Mouse (Mus musculus) intestine, postnatal 0 days (tissue): Measurements from ENCODE around the gene Stxbp1. TPM values are rescaled to one million over a fixed set of nuclear protein-coding genes. Genes with fewer than 3 reads are reported as not detected.

Source experiments
- ATAC-seq: fragments of 200-750 bp; cut with Nextera tagmentation; 2 replicates; pipeline ENCODE4 v1.8.0; 2017; ENCODE audit warnings: mild to moderate bottlenecking, moderate TSS enrichment, moderate library complexity
- H3K27ac ChIP-seq: fragments of 300-500 bp; sonication (generic); 2 replicates; pipeline ENCODE4 v1.5.1; 2014; ENCODE audit warnings: mild to moderate bottlenecking, low read depth, low read length, moderate library complexity
- H3K27me3 ChIP-seq: fragments of 300-500 bp; sonication (generic); replicated peaks from 2 replicates; pipeline ENCODE4 v1.6.1; 2014; ENCODE audit warnings: low read length, mixed read lengths; ENCODE audit not compliant: control insufficient read depth, insufficient read depth
- H3K36me3 ChIP-seq: fragments of 300-500 bp; sonication (generic); 2 replicates; pipeline ENCODE4 v1.6.1; 2014; ENCODE audit warnings: mild to moderate bottlenecking, moderate library complexity; ENCODE audit not compliant: control insufficient read depth, insufficient read depth
- H3K4me1 ChIP-seq: fragments of 300-500 bp; sonication (generic); replicated peaks from 2 replicates; pipeline ENCODE4 v1.6.1; 2014; ENCODE audit warnings: antibody characterized with exemption, low read length, mixed read lengths; ENCODE audit not compliant: control insufficient read depth, insufficient read depth
- H3K4me2 ChIP-seq: fragments of 300-500 bp; sonication (generic); replicated peaks from 2 replicates; pipeline ENCODE4 v1.6.1; 2014; ENCODE audit warnings: low read depth, mild to moderate bottlenecking, moderate library complexity
- H3K4me3 ChIP-seq: fragments of 300-500 bp; sonication (generic); 2 replicates; pipeline ENCODE4 v1.5.1; 2014; ENCODE audit warnings: low read depth, low read length
- H3K9ac ChIP-seq: fragments of 300-500 bp; sonication (generic); 2 replicates; pipeline ENCODE4 v1.6.1; 2014; ENCODE audit warnings: mild to moderate bottlenecking, low read depth, low read length
- H3K9me3 ChIP-seq: fragments of 300-500 bp; sonication (generic); 2 replicates; pipeline ENCODE4 v1.6.1; 2016; ENCODE audit warnings: mixed run types; ENCODE audit not compliant: control insufficient read depth
- CTCF ChIP-seq: sonication (generic); IDR thresholded peaks from 2 replicates; pipeline ENCODE4 v1.5.1; 2016; ENCODE audit warnings: low read depth, mild to moderate bottlenecking, control low read depth, antibody characterized with exemption, moderate library complexity
- WGBS: fragments of 180-500 bp; shearing (Covaris S2); extraction: QIAGEN DNeasy Blood & Tissue Kit; methylation state at CpG from one replicate; pipeline ENCODE4 v1.1.7; 2014; 5-methylcytosine and 5-hydroxymethylcytosine counted together
- polyA plus RNA-seq: library from polyadenylated mRNA; unstranded; fragments of >200 nt; fragmentation: Nextera tagmentation; extraction: Ambion mirVana; gene quantifications from 2 replicates; pipeline ENCODE4 v1.2.1, GENCODE M21; 2015

Gene Stxbp1
- polyA plus RNA-seq, 1 experiment from 2014 or later, result 12.2 TPM

DNA sequence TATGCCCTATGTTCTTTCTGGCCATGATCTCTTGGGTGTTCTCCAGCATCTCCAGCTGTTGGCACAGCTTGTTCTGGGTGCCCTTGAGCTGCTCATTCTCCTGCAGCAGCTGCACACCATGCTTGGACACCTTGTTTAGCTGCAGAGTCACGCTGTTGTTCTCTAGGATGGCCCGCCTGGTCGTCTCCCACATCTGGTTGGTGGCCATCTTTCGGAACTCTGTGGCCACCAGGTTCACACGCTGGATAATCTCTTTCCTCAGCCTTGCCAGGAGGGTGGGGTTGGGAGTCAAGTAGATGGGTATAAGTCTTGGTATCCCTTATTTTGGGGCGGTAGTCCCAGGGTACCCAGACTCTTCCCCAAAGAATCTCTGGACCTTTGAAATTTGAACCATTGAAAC lies 67.3 kb downstream of the Stxbp1 start:
- ATAC-seq, result no peak
- no peaks in the 10 kb centered on the region for H3K9me3 ChIP-seq
- H3K4me2 ChIP-seq, result no peak overlapping the region
- H3K4me3 ChIP-seq, result no peak overlapping the region
- 95% methylated on average over 6 of the region's 6 CpGs for WGBS
- no peak for TF ChIP-seq CTCF
- H3K9ac ChIP-seq, result no peak overlapping the region
- H3K4me1 ChIP-seq, result no peaks in the 10 kb centered on the region; the same call in 1 of the 2 replicates
- H3K27ac ChIP-seq, result no peak overlapping the region
- H3K36me3 ChIP-seq, result no peaks in the 10 kb centered on the region
- no peaks in the 10 kb centered on the region for H3K27me3 ChIP-seq

- H3K36me3 ChIP-seq, result no peaks in the 10 kb centered on the region
- TF ChIP-seq CTCF, result peak; percentile 94
- no peak for ATAC-seq
- no peak overlapping the region for H3K27ac ChIP-seq
- H3K4me1 ChIP-seq, result no peaks in the 10 kb centered on the region; the same call in 1 of the 2 replicates
- no peak overlapping the region for H3K4me2 ChIP-seq
- no peak overlapping the region for H3K4me3 ChIP-seq
- WGBS, result 27% methylated on average over 8 of the region's 8 CpGs
- H3K9me3 ChIP-seq, result no peaks in the 10 kb centered on the region
- no peak overlapping the region for H3K9ac ChIP-seq
- H3K27me3 ChIP-seq, result no peaks in the 10 kb centered on the region
Measured at GRCm38 (mm10) chr2:32779131-32779530, 67.9 kb downstream of the Stxbp1 start.

GRCm38 (mm10) chr2:32778081-32778480 lies 69.0 kb downstream of the Stxbp1 start:
- no peaks in the 10 kb centered on the region for H3K36me3 ChIP-seq
- H3K27ac ChIP-seq, result no peak overlapping the region
- no peak for TF ChIP-seq CTCF
- H3K9me3 ChIP-seq, result no peaks in the 10 kb centered on the region
- no peaks in the 10 kb centered on the region; the same call in 1 of the 2 replicates for H3K4me1 ChIP-seq
- H3K27me3 ChIP-seq, result no peaks in the 10 kb centered on the region
- no peak for ATAC-seq
- H3K9ac ChIP-seq, result no peak overlapping the region
- no peak overlapping the region for H3K4me3 ChIP-seq
- 91% methylated on average over 6 of the region's 6 CpGs for WGBS
- H3K4me2 ChIP-seq, result no peak overlapping the region

DNA sequence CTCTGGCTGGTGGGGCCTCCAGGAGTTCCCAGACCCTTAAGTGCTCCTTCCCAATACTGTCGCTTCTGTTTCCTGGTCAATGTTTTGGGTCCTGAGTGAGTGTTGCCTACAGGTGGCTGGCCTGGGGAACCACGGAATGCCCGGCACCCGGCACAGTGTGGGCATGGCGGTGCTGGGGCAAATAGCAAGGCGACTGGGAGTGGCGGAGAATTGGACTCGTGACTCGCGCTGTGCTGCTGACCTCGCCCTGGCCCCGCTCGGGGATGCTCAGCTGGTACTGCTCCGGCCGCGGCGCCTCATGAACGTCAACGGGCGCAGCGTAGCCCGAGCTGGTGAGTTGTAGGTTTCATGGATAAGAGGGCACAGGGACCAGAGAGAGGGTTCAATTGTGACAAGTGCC lies 70.9 kb downstream of the Stxbp1 start:
- Histone ChIP-seq H3K4me1 (no peaks in the 10 kb centered on the region; the same call in 1 of the 2 replicates), H3K36me3 (no peaks in the 10 kb centered on the region), H3K4me2 (peak overlapping the region; percentile 80), H3K4me3 (peak overlapping the region; percentile 49), H3K9ac (peak overlapping the region; percentile 45; the same call in 1 of the 2 replicates), H3K27me3 (no peaks in the 10 kb centered on the region), H3K27ac (no peak overlapping the region), H3K9me3 (no peaks in the 10 kb centered on the region)
- no peak for ATAC-seq
- WGBS, result 20% methylated on average over 22 of the region's 22 CpGs
- no peak for TF ChIP-seq CTCF

DNA sequence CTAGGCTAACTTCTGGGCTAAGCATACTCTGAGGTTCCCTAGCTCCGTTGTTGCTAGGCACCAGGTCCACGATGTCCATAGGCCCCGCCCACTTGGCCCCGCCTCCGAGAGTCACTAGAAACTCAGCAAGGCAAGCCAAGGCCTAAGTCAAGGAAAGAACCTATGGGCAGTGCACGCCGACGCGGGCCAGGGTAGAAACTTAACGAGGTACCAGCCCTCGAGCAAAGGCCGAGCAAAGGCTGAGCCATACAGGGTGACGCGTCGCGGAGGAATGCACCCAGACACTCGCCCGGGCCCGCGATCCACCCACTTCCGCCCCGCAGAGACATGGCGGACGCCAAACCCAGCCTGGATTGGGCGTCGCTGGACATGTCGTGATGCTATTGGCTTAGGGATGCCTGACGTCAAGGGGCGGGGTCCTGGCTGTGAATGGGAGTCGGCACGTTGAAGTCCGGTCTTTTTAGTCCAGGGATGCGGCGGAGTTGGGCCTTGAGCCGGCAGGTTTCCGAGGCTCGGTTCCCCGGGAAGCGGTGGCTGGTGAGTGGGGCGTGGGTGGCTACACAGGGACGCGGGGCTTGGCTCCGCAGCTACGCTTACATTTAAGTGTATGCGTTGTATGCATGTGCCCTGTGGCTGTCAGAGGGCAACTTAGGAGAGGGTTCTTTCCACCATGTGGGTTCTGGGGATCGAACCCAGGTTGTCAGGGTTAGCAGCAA lies 71.5 kb downstream of the Stxbp1 start, which contains the start of the genes Ttc16 and Ptrh1:
TSS of gene Ttc16 (minus strand) at position 275 of the 716 bp plus-strand sequence.
TSS of gene Ptrh1 (plus strand) at position 428 of the 716 bp plus-strand sequence.
- Histone ChIP-seq H3K9ac (peak within 1 kb of the TSS; percentile 45), H3K36me3 (no peaks in the 10 kb centered on the region), H3K4me1 (no peaks in the 10 kb centered on the region; the same call in 1 of the 2 replicates), H3K4me3 (peak within 1 kb of the TSS; percentile 49), H3K27ac (peak within 1 kb of the TSS; percentile 58), H3K9me3 (no peaks in the 10 kb centered on the region), H3K27me3 (no peaks in the 10 kb centered on the region), H3K4me2 (peak within 1 kb of the TSS; percentile 80)
- WGBS, result under 1% methylated on average over 46 of the region's 46 CpGs
- no peak for TF ChIP-seq CTCF
- ATAC-seq, result peak; percentile 97

DNA sequence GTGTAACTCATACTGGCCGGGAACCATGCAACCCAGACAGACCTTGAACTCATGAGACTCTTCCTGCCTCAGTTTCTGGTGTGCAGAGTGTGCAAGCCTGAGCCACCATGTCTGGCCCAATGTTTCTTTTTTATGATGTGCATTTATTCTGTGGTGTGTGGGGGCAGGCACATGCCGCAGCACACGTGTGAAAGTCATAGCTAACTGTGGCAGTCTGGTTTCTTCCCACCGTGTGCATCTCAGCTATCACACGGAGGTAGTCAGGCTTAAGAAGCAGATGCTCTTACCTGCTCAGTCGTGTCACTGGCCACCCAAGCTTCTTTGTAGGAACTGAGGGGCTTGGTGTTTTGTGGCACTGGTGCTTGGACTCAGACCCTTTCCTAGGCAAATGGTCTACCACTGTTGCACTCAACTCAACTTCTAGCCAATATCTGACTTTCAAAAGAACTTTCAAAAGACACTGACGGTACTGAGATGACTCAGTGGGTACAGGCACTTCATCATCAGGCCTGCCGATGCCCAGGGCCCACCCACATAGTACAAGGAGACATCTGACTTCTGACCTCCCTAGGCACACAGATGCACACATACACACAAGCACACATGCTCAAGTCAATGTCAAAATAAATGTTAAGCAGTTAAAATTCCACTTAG lies 74.3 kb downstream of the Stxbp1 start:
- Histone ChIP-seq H3K4me3 (no peak overlapping the region), H3K27me3 (no peaks in the 10 kb centered on the region), H3K36me3 (no peaks in the 10 kb centered on the region), H3K9me3 (no peaks in the 10 kb centered on the region), H3K9ac (no peak overlapping the region), H3K4me2 (no peak overlapping the region), H3K4me1 (no peaks in the 10 kb centered on the region; the same call in 1 of the 2 replicates), H3K27ac (no peak overlapping the region)
- no peak for ATAC-seq
- TF ChIP-seq CTCF, result no peak
- WGBS, result 82% methylated on average over 8 of the region's 8 CpGs
